Mouse (Mus musculus) gastrocnemius, postnatal 4 days (tissue): ENCODE results near the gene 1700003E16Rik. TPM values are rescaled to one million over a fixed set of nuclear protein-coding genes. Genes with fewer than 3 reads are reported as not detected.

ENCODE experiments used
- DNase-seq, 2 experiments: peaks; one replicate each; pipeline ENCODE4 v3.0.0; 2021 to 2022; ENCODE audit warnings: low spot score in 2 of 2, mixed read lengths in 2 of 2
- total RNA-seq, 2 experiments: library from RNA; stranded (reverse); gene quantifications; 2 replicates each; pipeline ENCODE4 v1.2.3; 2021

1700003E16Rik gene
- total RNA-seq, 2 experiments from 2014 or later: not detected

DNA sequence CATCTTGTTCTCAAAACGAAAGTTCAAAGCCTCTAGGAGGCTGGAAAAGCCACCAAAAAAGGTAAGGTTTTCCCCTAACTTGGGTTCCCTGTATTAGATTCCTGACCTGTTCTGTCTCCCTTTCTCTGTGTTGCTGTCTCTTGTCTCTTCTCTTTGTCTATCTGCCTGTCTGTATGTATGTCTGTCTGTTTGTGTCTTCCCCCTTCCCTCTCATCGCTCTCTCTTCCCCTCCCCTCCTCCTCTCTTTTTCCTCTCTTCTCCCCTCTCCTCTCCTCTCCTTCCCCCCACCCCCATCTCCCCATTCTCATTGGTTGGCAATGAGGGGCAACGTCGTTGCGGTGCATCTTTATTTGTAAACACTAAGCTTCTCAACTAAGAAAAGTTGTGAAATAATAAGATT is 30.9 kb upstream of the 1700003E16Rik start, which contains the start of gene Ino80b:
TSS of gene Ino80b (minus strand) at position 101 of the 400 bp plus-strand sequence.
- no peak for DNase-seq

DNA sequence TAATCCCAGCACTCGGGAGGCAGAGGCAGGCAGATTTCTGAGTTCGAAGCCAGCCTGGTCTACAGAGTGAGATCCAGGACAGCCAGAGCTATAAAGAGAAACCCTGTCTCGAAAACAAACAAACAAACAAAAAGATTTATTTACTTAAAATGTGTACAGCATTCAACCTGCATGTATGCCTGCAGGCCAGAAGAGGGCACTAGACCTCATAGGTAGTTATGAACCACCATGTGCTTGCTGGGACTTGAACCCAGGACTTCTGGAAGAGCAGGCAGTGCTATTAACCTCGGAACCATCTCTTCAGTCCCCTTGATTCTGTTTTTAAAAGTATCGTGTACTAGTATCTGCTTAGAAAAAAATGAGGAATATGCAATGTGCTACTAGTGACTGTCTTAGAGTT is 28.8 kb upstream of the 1700003E16Rik start:
- no peak for DNase-seq

DNA sequence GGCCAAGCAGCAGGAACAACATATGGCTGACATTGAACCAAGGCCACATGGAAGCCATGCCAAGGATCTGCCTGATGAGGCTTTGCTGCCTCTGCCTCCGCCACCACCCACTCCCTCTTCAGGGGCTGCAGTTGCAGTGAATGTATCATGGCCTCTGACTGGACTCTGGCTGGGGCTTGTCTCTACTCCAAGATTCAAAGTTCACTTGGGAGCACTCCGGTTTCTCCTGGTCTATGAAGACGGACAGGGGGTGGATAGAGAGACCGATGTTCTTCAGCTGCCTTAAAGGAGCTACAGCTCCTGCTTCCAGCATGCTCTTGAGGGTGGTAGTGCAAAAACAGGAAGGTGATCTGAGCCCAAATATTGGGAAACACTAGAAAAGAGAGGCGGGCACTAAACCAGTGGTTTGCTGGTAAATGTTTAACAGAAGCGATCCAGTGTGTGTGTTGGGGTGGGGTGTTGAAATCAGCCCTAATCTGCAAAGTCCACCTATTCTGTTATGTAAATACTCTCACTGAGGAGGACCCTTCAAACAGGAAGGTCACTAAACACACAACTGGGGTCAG is 24.7 kb upstream of the 1700003E16Rik start:
- DNase-seq: no peak

DNA sequence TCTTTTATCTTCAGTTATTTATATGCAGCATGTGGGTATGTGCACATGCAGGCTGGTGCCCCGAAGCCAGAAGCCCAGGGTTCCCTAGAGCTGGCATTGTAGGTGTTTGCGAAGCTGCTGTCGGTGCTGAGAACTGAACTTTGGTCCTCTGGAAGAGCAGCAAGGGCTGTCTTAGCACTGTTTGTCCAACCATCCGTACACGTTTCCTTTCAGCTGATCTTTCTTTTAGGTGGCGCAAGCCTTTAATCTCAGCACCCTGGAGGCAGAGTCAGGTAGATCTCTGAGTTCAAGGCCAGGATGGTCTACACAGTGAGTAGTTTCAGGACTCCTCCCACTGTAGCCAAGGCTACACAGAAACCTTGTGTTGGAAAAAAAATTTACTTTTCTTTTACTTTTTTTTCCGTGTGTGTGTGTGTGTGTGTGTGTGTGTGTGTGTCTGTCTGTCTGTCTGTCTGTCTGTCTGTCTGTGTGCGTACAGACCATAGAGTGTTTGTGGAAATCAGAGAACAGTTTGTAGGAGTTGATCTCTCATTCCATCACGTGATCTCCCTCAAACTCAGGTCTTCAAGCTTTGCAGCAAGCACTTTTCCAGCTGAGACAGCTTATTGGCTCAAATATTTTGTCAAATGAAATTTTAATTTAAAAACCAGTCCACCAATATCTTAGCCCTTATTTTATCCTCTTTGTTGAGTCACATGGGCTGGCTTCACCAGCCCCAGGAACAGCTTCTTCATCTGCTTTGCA is 23.9 kb upstream of the 1700003E16Rik start:
- DNase-seq: no peak

DNA sequence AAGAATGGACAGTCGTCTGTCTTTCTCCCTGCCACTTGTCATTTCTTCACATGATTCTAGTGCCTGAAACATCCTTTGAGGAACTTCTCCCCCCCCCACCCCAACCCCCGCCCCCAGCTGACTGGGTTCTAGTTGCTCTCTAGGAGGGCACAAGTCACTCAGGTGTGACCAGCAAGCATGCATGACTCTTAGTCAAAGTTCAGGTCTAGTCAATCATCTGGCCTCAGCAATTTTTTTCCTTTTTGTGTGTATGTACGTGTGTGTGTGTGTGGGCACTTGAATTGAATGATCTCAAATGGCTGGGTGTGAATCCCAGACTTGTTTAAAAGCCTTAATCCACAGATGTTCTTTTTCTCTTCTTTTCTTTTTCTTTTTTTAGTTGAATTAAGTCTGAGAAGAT is 22.0 kb upstream of the 1700003E16Rik start:
- no peak for DNase-seq

DNA sequence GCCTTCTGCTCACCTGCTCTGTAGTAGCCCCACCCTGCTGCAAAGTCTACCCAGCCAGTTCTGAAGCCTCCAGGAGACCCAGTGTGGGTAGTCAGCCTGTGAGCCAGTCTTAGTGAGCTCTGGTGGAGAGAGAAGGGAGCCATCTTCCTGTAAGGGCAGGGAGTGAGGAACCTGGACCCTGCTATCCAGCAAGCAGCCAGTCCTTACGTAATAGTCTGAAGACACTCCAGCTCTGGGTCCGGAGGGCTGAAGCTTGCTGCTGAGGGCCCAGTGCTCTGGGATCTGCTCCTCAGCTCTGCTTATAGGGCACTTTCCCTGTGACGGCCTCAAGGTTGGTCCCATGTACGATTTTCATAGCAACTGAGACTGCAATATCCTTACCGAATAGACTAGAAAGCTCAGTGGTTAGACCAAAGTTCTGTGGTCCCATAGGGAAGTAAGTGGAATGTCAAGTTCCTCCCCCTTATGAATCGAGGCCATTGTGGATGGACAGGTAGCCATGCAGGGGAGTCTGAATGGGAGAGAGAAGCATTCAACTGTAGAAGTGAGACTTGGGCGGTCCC is 21.2 kb upstream of the 1700003E16Rik start, which contains the start of gene Rtkn:
TSS of gene Rtkn (plus strand) at position 513 of the 563 bp plus-strand sequence.
- DNase-seq: no peak

DNA sequence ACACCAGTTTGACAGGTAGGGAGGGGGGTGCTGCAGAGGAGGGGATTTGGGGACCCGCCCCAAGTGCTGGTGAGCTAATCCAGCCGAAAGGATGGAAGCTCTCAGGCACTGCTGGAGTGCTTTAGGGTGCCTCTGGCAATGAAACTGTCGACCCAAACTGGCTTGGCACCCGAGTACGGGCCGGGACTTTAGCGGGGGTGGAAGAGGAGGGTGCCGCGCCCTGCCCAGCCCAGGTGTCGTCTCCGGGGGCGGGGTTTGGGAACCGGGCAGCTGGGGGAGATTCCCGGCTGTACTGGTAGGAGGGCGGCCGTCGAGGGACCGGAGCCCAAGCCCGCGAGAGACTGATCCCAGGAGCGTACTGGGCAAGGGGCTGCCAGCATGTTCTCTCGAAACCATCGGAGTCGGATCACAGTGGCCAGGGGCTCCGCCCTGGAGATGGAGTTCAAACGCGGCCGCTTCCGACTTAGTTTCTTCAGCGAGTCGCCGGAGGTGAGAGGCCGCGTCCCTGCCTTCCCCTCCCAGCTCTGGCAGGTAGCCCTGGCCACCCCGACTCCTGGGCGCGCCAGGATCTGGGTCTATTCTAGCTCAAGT is 20.5 kb upstream of the 1700003E16Rik start:
- DNase-seq: peak in 1 of 2 experiments; percentile 47

DNA sequence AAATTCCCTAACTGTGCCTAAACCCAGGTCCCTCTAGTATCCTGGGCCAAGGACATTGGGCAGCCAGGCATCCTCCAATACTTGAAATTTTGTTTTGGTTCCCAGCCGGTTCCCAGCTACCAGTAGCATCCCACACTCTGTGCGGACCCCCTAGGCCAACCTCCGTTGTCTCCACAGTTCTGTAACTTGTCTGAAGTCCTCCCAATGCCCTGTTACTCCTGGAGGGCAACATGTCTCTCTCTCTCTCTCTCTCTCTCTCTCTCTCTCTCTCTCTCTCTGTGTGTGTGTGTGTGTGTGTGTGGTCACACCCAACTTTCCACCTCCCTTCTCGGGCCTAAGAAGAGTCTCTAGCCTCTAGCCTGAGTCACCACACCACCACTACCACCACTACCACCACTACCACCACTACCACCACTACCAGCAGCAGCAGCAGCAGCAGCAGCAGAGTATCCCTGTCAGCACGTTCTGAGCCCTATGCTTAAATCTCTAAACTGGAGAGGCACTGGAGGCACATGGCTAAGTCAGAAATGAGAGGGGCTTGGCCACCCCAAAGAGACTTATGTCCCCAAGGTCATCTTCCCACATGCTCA is 19.8 kb upstream of the 1700003E16Rik start:
- DNase-seq: no peak

DNA sequence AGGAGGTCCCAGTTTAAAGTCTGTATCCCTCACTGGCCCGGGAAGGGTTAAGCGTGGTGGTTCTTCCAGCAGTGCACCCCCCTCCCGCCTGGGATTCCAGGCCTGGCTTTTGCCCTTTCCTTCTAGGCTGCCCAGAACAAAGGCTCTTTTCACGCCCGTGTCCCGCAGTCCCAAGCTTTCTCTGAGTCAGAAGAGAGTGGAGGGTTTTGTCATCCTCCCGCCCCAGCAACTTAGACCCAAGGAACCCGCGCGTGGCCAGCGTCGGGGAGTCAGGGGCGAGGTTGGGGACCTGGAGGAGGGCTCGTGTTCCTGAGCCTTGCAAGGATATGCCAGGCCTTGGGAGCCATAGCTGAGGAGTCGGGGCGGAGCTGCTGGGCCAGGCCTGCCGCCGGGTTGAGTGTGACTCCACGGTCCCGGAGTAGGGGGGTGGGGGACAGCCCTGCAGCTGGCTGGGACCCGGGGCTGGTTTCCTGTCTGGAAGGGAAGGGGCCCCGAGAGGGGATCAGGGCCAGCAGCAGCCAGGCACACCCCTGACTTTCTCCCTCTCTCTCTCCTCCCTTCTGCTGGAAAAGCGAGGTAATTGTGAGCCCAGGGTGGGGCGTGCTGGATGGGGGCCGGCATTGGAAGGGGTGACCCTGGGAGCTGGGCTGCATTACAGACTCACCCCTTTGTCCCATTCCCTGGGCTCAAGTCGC is 19.2 kb upstream of the 1700003E16Rik start:
- DNase-seq: peak; percentile 85 to 89

DNA sequence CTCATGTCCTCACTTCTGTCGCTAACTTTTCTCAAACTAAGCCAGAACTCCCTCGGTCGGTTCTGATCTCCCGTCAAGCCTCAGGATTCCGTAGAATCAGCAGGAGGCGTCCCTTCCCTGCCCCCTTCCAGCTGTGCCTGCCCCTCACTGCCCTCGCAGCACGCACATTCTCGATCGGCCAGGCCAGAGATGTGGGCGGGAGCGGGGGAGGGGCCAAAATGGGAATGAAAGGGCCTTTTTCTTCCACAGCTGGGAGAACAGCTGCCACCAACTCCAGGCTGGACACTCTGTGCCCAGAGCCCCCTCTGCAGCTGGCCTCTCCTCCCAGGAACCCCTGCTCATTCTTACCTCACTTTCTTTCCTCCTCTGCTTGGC is 18.6 kb upstream of the 1700003E16Rik start:
- peak; percentile 90 to 96 for DNase-seq

DNA sequence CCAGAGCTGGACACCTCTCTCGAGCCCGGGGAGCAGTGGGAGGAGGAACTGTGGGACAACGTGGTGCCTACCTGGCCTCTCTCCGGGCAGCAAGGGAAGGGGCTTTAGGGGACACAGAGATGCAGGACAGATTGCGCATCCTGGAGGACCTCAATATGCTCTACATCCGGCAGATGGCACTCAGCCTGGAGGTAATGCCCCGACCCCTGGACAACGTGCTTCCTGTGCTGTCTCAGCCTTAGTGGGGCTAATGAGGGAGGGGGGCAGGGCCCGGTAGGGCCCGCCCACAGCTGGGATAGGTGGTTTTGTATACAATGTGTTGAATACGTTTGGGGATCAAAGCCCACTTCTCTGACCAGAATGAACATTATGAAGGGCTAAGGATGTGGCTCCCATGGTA is 18.1 kb upstream of the 1700003E16Rik start:
- peak in 1 of 2 experiments; percentile 59 for DNase-seq

DNA sequence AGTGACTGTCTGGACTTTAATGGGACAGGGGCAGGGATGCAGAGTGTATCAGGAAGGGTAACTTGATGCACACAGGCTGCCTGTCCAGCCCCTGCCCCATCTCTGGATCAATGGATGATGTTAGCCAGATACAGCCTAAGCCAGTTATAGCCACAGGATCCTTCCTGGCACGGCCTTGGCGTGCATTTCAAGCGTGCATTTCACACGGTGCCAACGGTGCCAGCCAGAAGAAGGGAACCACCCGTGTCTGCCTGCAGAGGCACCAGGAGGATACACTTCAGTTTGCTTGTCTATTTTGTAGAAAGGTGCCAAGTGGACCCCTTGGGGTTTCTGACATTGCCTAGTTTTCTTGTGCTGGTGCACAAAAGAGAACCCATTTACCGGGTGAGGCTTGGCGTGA is 16.2 kb upstream of the 1700003E16Rik start:
- no peak for DNase-seq

DNA sequence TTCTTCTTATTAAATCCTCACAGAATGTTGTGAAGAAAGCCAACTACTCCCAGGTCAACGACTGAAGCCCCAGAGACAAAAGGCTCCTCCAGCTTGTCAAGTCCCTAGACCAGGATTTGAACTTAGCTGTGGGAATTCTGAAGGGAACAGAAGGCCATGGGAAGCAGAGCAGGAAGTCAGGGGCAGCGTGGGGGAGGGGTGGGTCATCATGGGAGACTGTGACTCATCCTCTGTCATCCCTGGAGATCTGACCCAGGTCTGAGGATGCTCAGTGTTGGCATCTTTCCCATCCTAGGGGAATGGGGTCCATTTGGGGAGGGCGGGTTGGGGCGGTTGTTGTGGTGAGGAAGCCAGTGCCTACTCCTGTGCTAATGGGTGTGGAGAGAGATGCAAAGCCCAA is 14.6 kb upstream of the 1700003E16Rik start:
- no peak for DNase-seq

DNA sequence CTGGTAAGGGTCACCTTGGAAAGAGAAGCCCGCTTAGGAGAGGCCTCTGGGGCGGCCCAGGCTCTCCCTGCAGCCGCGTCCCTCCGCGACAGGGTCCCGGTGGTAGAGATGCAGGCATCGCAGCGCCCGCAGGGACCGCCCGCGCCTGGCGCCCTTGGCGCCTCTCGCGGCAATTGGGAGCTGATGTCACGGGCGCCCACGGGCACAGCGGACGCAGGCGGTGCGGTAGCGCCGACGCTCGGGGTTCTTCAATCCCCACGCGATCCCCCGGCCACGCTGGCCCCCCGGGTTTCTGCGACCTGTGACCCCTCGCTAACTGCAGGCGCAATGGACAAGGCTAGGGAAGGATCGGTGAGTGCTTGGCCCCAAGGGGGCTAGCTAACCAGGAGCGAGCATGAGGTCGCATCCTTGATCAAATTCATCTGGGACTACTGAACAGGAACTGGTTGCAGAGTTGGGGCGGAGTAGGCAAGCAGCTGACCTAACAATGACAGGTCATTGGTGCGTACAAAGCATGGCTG is 13.9 kb upstream of the 1700003E16Rik start:
- DNase-seq: peak in 1 of 2 experiments; percentile 18

DNA sequence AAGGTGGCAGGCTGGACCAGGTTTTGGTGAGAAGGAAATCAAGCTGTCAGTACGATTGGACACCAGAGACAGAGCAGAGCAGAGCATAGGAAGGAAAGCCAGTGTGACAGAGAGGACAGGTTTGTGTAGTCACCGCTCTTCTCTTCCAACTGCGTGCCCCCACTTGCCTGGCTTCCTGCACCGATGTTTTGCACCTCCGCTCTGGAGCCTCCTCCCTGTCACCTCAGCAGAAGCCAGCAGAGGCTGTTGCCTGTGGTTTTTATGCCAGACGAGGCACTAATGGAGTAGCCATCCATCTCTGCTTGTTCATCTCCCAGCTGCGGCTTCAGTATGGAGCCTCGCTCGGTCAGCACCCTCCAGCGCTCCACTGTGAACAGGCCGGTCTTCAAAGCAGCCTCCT is 13.3 kb upstream of the 1700003E16Rik start:
- no peak for DNase-seq

DNA sequence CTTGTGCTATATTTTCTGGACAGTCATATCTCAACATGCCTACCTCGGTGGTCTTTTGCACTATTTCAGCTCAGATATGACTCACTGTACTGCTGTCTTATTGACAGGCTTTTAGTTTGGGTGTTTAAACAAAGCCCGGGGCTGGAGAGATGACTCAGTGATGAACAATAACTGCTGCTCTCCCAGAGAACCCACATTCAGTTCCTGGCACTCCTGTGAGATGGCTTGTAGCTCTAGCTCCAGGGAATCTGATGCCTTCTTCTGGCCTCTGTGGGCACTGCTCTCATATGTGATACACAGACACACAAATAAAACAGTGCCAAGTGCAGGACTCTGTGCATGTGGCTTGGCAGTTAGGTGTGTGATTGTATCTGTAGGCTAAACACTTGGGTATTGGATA is 11.0 kb upstream of the 1700003E16Rik start:
- no peak for DNase-seq

DNA sequence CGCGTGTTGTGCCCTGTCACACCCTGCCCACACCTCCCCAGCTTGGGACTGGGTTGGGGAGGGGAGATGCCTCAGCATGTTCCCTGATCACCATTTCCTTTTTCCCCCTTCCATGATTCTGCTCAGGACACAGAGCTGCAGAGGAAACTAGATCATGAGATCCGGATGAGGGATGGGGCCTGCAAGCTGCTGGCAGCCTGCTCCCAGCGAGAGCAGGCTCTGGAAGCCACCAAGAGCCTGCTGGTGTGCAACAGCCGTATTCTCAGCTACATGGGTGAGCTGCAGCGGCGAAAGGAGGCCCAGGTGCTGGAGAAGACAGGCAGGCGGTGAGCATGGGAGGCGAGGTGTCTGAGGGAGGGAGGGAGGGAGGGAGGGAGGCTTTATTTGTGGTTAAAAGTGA is 10.4 kb upstream of the 1700003E16Rik start:
- no peak for DNase-seq

DNA sequence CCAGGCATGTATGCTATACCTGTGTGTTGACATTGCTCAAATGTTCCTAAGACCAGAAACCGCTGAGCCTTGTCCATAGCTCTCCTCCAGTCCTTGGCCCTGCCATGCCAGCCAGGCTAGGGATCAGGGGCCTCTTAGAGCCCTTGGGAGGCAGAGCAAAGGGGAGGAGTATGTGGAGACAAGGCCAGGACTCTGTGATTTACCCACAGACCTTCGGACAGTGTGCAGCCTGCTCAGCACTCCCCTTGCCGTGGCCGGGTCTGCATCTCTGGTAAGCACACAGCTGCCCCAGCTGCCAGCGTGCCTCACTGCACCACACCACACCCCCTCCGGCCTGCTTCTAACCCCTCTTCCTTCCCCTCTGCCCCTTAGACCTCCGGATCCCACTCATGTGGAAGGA is 8.9 kb upstream of the 1700003E16Rik start:
- DNase-seq: no peak

DNA sequence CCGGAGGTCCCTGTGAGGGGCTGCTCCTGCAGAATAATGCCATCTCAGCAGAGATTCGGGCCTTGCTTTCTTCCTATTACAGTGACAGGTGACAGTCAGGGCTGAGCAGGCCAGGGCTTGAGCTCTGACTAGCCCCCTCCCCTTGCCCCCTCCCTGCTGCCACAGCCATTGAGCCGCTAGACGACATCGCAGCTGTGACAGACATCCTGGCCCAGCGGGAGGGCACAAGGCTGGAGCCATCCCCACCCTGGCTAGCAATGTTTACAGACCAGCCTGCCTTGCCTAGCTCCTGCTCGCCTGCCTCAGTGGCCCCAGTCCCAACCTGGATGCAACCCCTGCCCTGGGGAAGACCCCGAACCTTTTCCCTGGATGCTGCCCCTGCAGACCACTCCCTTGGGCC is 4.5 kb upstream of the 1700003E16Rik start:
- no peak for DNase-seq

DNA sequence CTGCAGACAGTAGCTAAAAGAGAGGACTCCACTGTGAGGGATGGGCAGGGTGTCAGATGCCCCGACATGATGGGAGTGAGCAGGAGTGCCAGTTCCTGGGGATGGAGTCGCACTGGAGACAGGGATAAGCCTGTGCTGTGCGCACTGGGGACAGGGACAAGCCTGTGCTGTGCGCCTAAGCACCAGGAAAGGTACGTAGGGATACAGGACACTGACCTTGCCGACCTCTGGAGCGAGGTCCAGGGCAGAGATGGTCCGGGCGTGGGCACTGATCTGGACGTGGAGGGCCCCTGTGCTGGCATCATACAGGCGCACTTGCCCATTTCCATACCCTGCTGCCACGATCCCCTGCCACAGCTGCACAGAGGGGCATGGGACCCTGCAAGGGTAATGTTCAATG is 3.2 kb upstream of the 1700003E16Rik start:
- no peak for DNase-seq

DNA sequence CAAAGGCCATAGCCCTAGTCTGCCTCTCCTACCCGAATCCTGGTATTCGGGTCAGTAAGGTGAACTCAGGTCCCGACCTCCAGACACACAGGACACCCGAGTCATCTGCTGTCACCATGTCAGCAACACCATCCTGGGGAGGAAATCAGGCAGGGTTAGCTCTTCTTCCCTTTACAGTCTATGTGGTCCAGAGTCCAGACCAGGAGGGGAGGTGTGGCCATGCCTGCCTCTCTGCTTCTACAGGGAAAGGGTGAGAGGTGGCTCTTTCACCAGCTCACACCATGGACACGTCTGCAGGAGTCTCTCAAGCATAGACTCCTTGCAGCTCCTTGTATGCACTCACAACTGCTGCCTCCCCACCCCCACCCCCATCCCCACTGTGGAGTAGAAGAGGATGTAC is 2.7 kb upstream of the 1700003E16Rik start:
- DNase-seq: no peak
